Comparison of ENCODE assay signal across 28 mouse cellular contexts in genomic region chr7:81849214-81849613, GRCm38 (mm10). TPM values are rescaled to one million over a fixed set of nuclear protein-coding genes. Genes with fewer than 3 reads are reported as not detected.
DNase-seq lines count a peak whose midpoint lies in the region; ATAC-seq and TF ChIP-seq lines count a peak whose summit lies in the region.
"Had no signal": no experiment of that assay in that cellular context is flagged by ENCODE, and none has a peak within 500 bp of the region (broad histone marks: within the 10 kb centered on the region; RNA-seq: fewer than 3 reads in every experiment).

No protein-coding gene starts in this region.

- TF ChIP-seq POLR2A in liver, adult 2 months (IDR thresholded peaks at IDR 0.05; ENCODE audit: extremely low read depth, insufficient read depth, low read length) = no peak

- peak; percentile 51 for DNase-seq in liver, adult 2 months (ENCODE audit: extremely low read depth, low read depth, low spot score)
- DNase-seq in liver (no peak), A20 (ENCODE audit: low read depth, low spot score) (peak; percentile 47)
- DNase-seq in kidney, postnatal 10 days = no peak
- no peak for DNase-seq in adrenal gland, postnatal 10 days
- DNase-seq: adrenal gland, postnatal 25 days; cerebellum, adult 9-11 months; forebrain, postnatal 0 days; left cerebral cortex, postnatal 4 days; lung, adult 18-20 months; right cerebral cortex, postnatal 14 days; thymus, adult 2 months had no signal

- WGBS in liver, adult 2 months = 82% methylated on average over 5 of the region's 5 CpGs

- peaks cover 2% of the 10 kb centered on the region; the same call in 1 of the 2 replicates for H3K27me3 ChIP-seq in liver, adult 2 months (ENCODE audit: control insufficient read depth, insufficient read depth, low read length)
- H3K27me3 ChIP-seq: hindbrain, embryonic 13.5 days; neural tube, embryonic 12.5 days; Patski had no signal

- peak; percentile 91 for ATAC-seq in granulocyte monocyte progenitor cell, adult 5-6 weeks (replicated peaks; ENCODE audit: poor library complexity, severe bottlenecking)
- peak; percentile 95 for ATAC-seq in monocyte, adult 5-6 weeks (replicated peaks; ENCODE audit: insufficient number of reproducible peaks, low FRiP score, low TSS enrichment, poor library complexity, severe bottlenecking)
- ATAC-seq: activated CD4-positive, CD25-positive, alpha-beta regulatory T cell, adult 4 months; forebrain, postnatal 0 days; intestine, embryonic 16.5 days; Patski had no signal

- H3K4me1 ChIP-seq in liver, adult 2 months (ENCODE audit: control insufficient read depth, insufficient read depth, low read length) = no peaks in the 10 kb centered on the region
- H3K4me1 ChIP-seq: neural tube, embryonic 12.5 days had no signal

- H3K9ac ChIP-seq in liver, adult 2 months (ENCODE audit: low read depth, low read length) = no peak overlapping the region
- H3K9ac ChIP-seq: forebrain, postnatal 0 days; hindbrain, embryonic 13.5 days; neural tube, embryonic 12.5 days had no signal

- H3K27ac ChIP-seq in liver, adult 2 months (replicated peaks; ENCODE audit: insufficient read depth, low read depth, low read length) = no peak overlapping the region
- H3K27ac ChIP-seq: hindbrain, embryonic 13.5 days; neural tube, embryonic 12.5 days had no signal

- TF ChIP-seq CTCF in liver, adult 2 months (IDR thresholded peaks at IDR 0.05; ENCODE audit: low read depth, low read length) = no peak

- H3K4me3 ChIP-seq in liver, adult 2 months (ENCODE audit: insufficient read depth, low read depth, low read length) = no peak overlapping the region
- H3K4me3 ChIP-seq: hindbrain, embryonic 13.5 days; megakaryocyte, embryonic 14.5 days; neural tube, embryonic 12.5 days had no signal

- H3K36me3 ChIP-seq in liver, adult 2 months (ENCODE audit: control insufficient read depth, insufficient read depth, low read length) = no peaks in the 10 kb centered on the region
- H3K36me3 ChIP-seq: hindbrain, embryonic 13.5 days; neural tube, embryonic 12.5 days had no signal

- H3K79me2 ChIP-seq in liver, adult 2 months (ENCODE audit: control insufficient read depth, insufficient read depth, low read length) = no peaks in the 10 kb centered on the region

RNA-seq across cellular contexts. Expression of gene Gm10160, which starts 6.4 kb away (rescaled TPM):
- not detected in 2 replicates for total RNA-seq in liver, adult 2 months (2014; rRNA removed)
- not detected in 2 replicates for polyA plus RNA-seq in liver, adult 2 months (2012; rRNA removed)
- not detected in 2 replicates for total RNA-seq in granulocyte monocyte progenitor cell, adult 5-6 weeks (2014; fragmentation: Nextera tagmentation)
- total RNA-seq in granulocyte monocyte progenitor cell, adult 5-6 weeks (2017) = not detected in 2 replicates
- not detected in 3 replicates for total RNA-seq in monocyte, adult 5-6 weeks (2017)
- total RNA-seq in adrenal gland, postnatal 10 days (2021) = not detected
- total RNA-seq: adrenal gland, postnatal 25 days; forebrain, postnatal 0 days; gastrocnemius, adult 18-20 months; heart, adult 8-10 months; layer of hippocampus, adult 18-20 months; left cerebral cortex, postnatal 4 days; midbrain, postnatal 0 days had no signal
- polyA plus RNA-seq: activated CD4-positive, CD25-positive, alpha-beta regulatory T cell, adult 4 months; C2C12; embryonic facial prominence, embryonic 14.5 days; forebrain, postnatal 0 days; heart, postnatal 0 days; hindbrain, embryonic 13.5 days; intestine, embryonic 16.5 days; kidney, embryonic 16.5 days; midbrain, postnatal 0 days; neural tube, embryonic 12.5 days; Patski; thymus, adult 2 months had no signal

RNA-seq across cellular contexts. Expression of gene Tm6sf1, which starts 9.6 kb away (rescaled TPM):
- 4.7 and 6.2 TPM in 2 replicates for total RNA-seq in liver, adult 2 months (2014; rRNA removed)
- 3.3 and 4.9 TPM in 2 replicates for polyA plus RNA-seq in liver, adult 2 months (2012; rRNA removed)
- total RNA-seq in granulocyte monocyte progenitor cell, adult 5-6 weeks (2014; fragmentation: Nextera tagmentation) = 177 and 196 TPM in 2 replicates
- 132 and 194 TPM in 2 replicates for total RNA-seq in granulocyte monocyte progenitor cell, adult 5-6 weeks (2017)
- 211 to 356 TPM (median 215 TPM) in 3 replicates for total RNA-seq in monocyte, adult 5-6 weeks (2017)
- total RNA-seq in adrenal gland, postnatal 10 days (2021) = 10 to 100 TPM; 15.8 to 21.2 TPM

RNA-seq across cellular contexts. Expression of gene Btbd1, which starts 20.0 kb away (rescaled TPM):
- total RNA-seq in liver, adult 2 months (2014; rRNA removed) = 29.9 and 31.7 TPM in 2 replicates
- polyA plus RNA-seq in liver, adult 2 months (2012; rRNA removed) = 12.5 and 13.3 TPM in 2 replicates
- total RNA-seq in granulocyte monocyte progenitor cell, adult 5-6 weeks (2014; fragmentation: Nextera tagmentation) = 37.4 and 79.2 TPM in 2 replicates
- 87.9 and 103 TPM in 2 replicates for total RNA-seq in granulocyte monocyte progenitor cell, adult 5-6 weeks (2017)
- total RNA-seq in monocyte, adult 5-6 weeks (2017) = 91.7 to 129 TPM (median 116 TPM) in 3 replicates
- total RNA-seq in adrenal gland, postnatal 10 days (2021) = 100 to 1,000 TPM; 116 to 135 TPM

RNA-seq across cellular contexts. Expression of gene 3110040N11Rik, which starts 59.9 kb away (rescaled TPM):
- 27.8 and 36.3 TPM in 2 replicates for total RNA-seq in liver, adult 2 months (2014; rRNA removed)
- polyA plus RNA-seq in liver, adult 2 months (2012; rRNA removed) = 23.0 and 26.4 TPM in 2 replicates
- total RNA-seq in granulocyte monocyte progenitor cell, adult 5-6 weeks (2014; fragmentation: Nextera tagmentation) = 20.0 and 28.1 TPM in 2 replicates
- 69.5 and 80.4 TPM in 2 replicates for total RNA-seq in granulocyte monocyte progenitor cell, adult 5-6 weeks (2017)
- total RNA-seq in monocyte, adult 5-6 weeks (2017) = 24.4 to 67.1 TPM (median 60.9 TPM) in 3 replicates
- total RNA-seq in adrenal gland, postnatal 10 days (2021) = 10 to 100 TPM; 30.3 to 30.4 TPM

Comparison
In these comparisons a context has a peak if more than half of its experiments do, and no peak if none do; other contexts are left out.
1. DNase-seq: peak in liver, adult 2 months (single experiment) and A20 (single experiment); none in liver (single experiment), kidney, postnatal 10 days (single experiment) and adrenal gland, postnatal 10 days (single experiment).